Mouse (Mus musculus) forebrain, embryonic 15.5 days (tissue): ENCODE measurements around the gene Gm11992. TPM values are rescaled to one million over a fixed set of nuclear protein-coding genes. Genes with fewer than 3 reads are reported as not detected.

Source experiments
- ATAC-seq: fragments of 200-750 bp; cut with Nextera tagmentation; replicated peaks from 2 replicates; pipeline ENCODE4 v1.8.0; 2017; ENCODE audit warnings: mild to moderate bottlenecking, moderate TSS enrichment, moderate library complexity
- H3K27ac ChIP-seq: fragments of 300-500 bp; sonication (generic); replicated peaks from 2 replicates; pipeline ENCODE4 v1.5.1; 2015; ENCODE audit warnings: mild to moderate bottlenecking, inconsistent platforms
- H3K27me3 ChIP-seq: fragments of 300-500 bp; sonication (generic); 2 replicates; pipeline ENCODE4 v1.6.1; 2015; ENCODE audit warnings: inconsistent platforms
- H3K36me3 ChIP-seq: fragments of 300-500 bp; sonication (generic); 2 replicates; pipeline ENCODE4 v1.6.1; 2015; ENCODE audit warnings: mild to moderate bottlenecking, inconsistent platforms
- H3K4me1 ChIP-seq: fragments of 300-500 bp; sonication (generic); 2 replicates; pipeline ENCODE4 v1.6.1; 2015; ENCODE audit warnings: inconsistent platforms
- H3K4me2 ChIP-seq: fragments of 300-500 bp; sonication (generic); replicated peaks from 2 replicates; pipeline ENCODE4 v1.6.1; 2015; ENCODE audit warnings: mild to moderate bottlenecking, inconsistent platforms
- H3K4me3 ChIP-seq: fragments of 300-500 bp; sonication (generic); 2 replicates; pipeline ENCODE4 v1.5.1; 2015; ENCODE audit warnings: mild to moderate bottlenecking, inconsistent platforms
- H3K9ac ChIP-seq: fragments of 300-500 bp; sonication (generic); replicated peaks from 2 replicates; pipeline ENCODE4 v1.6.1; 2015; ENCODE audit warnings: mild to moderate bottlenecking, inconsistent platforms
- H3K9me3 ChIP-seq: fragments of 300-500 bp; sonication (generic); 2 replicates; pipeline ENCODE4 v1.6.1; 2016; ENCODE audit warnings: inconsistent platforms
- WGBS: fragments of 180-500 bp; shearing (Covaris S2); methylation state at CpG from one replicate; pipeline ENCODE4 v1.1.7; 2015; ENCODE audit warnings: mixed read lengths; 5-methylcytosine and 5-hydroxymethylcytosine counted together
- polyA plus RNA-seq: library from polyadenylated mRNA; unstranded; fragments of >200 nt; fragmentation: Nextera tagmentation; extraction: Ambion mirVana; gene quantifications from 2 replicates; pipeline ENCODE4 v1.2.1, GENCODE M21; 2015

Gene Gm11992
- polyA plus RNA-seq, 1 experiment from 2014 or later: 1.6 TPM

- Histone ChIP-seq H3K4me1 (peaks cover 5% of the 10 kb centered on the region; the same call in 1 of the 2 replicates), H3K36me3 (no peaks in the 10 kb centered on the region), H3K9ac (no peak overlapping the region), H3K27me3 (peaks cover 18% of the 10 kb centered on the region; the same call in 1 of the 2 replicates), H3K4me3 (no peak overlapping the region), H3K9me3 (no peaks in the 10 kb centered on the region), H3K27ac (no peak overlapping the region), H3K4me2 (no peak overlapping the region)
- 79% methylated on average over 5 of the region's 5 CpGs for whole genome bisulfite sequencing
- no peak for ATAC-seq
Observed at GRCm38 (mm10) chr11:9047044-9047443, 1.4 kb upstream of the Gm11992 start.

DNA sequence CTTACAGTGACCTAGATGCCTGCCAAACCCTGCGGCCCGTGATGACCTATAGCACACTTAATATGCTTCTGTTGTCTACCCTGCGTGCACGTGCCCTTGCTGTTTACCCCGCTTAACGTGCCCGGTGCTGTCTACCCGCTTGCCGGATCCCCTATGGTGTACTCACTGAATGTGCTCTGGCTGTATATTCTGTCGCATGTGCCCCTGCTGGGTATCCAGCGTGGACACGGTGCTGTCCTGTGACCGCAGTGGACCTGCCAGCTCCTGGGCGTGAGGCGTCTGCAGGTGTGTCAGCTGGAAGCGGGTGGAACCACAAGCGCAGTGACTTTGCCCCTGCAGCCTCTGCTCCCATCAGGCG lies 288 bp downstream of the Gm11992 start, which contains the start of gene Sun3:
Gene Sun3, minus strand, starts transcription at position 289 of the 358 bp plus-strand sequence.
- H3K36me3 ChIP-seq: no peaks in the 10 kb centered on the region
- no peak within 1 kb of the TSS for H3K27ac ChIP-seq
- H3K4me3 ChIP-seq: peak within 1 kb of the TSS; percentile 45
- peaks cover 18% of the 10 kb centered on the region; the same call in 1 of the 2 replicates for H3K27me3 ChIP-seq
- peak within 1 kb of the TSS; percentile 89 for H3K4me2 ChIP-seq
- H3K9ac ChIP-seq: no peak within 1 kb of the TSS
- ATAC-seq: peak; percentile 82
- 1% methylated on average over 18 of the region's 18 CpGs for WGBS
- no peaks in the 10 kb centered on the region for H3K9me3 ChIP-seq
- H3K4me1 ChIP-seq: peaks cover 5% of the 10 kb centered on the region; the same call in 1 of the 2 replicates

GRCm38 (mm10) chr11:9050241-9050640 lies 1.8 kb downstream of the Gm11992 start:
- Histone ChIP-seq H3K27me3 (peaks cover 18% of the 10 kb centered on the region; the same call in 1 of the 2 replicates), H3K36me3 (no peaks in the 10 kb centered on the region), H3K4me3 (no peak overlapping the region), H3K9ac (no peak overlapping the region), H3K9me3 (no peaks in the 10 kb centered on the region), H3K4me2 (no peak overlapping the region), H3K27ac (no peak overlapping the region), H3K4me1 (peaks cover 5% of the 10 kb centered on the region; the same call in 1 of the 2 replicates)
- no peak for ATAC-seq
- WGBS: 74% methylated on average over 4 of the region's 4 CpGs

GRCm38 (mm10) chr11:9051895-9052294 lies 3.5 kb downstream of the Gm11992 start:
- H3K4me2 ChIP-seq: no peak overlapping the region
- WGBS: 81% methylated on average over 2 of the region's 2 CpGs
- H3K36me3 ChIP-seq: no peaks in the 10 kb centered on the region
- H3K27ac ChIP-seq: no peak overlapping the region
- H3K4me1 ChIP-seq: peaks cover 5% of the 10 kb centered on the region; the same call in 1 of the 2 replicates
- no peak overlapping the region for H3K9ac ChIP-seq
- ATAC-seq: no peak
- H3K4me3 ChIP-seq: no peak overlapping the region
- H3K9me3 ChIP-seq: no peaks in the 10 kb centered on the region
- peaks cover 18% of the 10 kb centered on the region; the same call in 1 of the 2 replicates for H3K27me3 ChIP-seq

DNA sequence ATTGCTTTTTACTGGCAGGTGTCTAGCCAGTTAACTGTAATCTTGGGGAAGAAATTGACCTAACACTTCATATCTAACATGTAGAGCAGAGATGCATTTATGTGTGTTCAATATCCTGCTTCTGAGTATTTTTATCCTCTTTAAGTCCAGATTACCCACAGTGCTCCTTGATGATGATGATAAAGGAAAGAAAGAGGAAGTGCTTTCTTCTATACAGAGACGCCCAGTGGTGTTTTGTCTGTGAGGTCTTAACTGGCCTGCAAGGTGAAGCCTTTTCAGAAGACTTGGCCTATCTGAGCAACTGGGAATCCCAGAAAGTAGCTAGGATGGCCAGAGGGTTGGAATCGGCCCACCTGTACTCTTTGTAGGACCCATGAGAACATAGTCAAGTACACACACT lies 8.5 kb downstream of the Gm11992 start:
- H3K4me2 ChIP-seq: no peak overlapping the region
- no peaks in the 10 kb centered on the region for H3K36me3 ChIP-seq
- H3K27ac ChIP-seq: no peak overlapping the region
- H3K4me3 ChIP-seq: no peak overlapping the region
- no peaks in the 10 kb centered on the region for H3K27me3 ChIP-seq
- H3K4me1 ChIP-seq: no peaks in the 10 kb centered on the region
- WGBS: 86% methylated on average over 2 of the region's 2 CpGs
- H3K9me3 ChIP-seq: no peaks in the 10 kb centered on the region
- H3K9ac ChIP-seq: no peak overlapping the region
- ATAC-seq: no peak

DNA sequence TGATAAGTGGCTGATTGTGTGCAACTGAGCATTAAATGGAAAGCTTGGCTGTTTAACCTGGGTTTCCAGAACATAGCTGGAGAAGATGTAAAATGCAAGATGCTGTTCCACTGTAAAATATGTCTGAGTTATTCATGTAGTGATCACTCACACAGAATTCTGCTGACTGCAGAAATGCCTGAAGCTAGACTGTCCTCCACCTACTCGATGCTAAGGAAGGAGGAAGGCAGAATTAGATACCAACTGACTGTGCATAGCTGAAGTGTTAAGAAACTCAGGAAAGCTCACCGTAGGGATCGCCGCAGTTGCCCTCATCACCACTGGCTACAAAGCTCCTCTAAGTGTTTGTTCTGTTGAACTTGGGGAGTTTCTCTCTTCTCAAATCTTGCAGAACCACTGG lies 9.3 kb downstream of the Gm11992 start:
- Histone ChIP-seq H3K9me3 (no peaks in the 10 kb centered on the region), H3K27me3 (no peaks in the 10 kb centered on the region), H3K27ac (no peak overlapping the region), H3K4me1 (no peaks in the 10 kb centered on the region), H3K9ac (no peak overlapping the region), H3K36me3 (no peaks in the 10 kb centered on the region), H3K4me2 (no peak overlapping the region), H3K4me3 (no peak overlapping the region)
- 85% methylated on average over 4 of the region's 4 CpGs for WGBS
- no peak for ATAC-seq

DNA sequence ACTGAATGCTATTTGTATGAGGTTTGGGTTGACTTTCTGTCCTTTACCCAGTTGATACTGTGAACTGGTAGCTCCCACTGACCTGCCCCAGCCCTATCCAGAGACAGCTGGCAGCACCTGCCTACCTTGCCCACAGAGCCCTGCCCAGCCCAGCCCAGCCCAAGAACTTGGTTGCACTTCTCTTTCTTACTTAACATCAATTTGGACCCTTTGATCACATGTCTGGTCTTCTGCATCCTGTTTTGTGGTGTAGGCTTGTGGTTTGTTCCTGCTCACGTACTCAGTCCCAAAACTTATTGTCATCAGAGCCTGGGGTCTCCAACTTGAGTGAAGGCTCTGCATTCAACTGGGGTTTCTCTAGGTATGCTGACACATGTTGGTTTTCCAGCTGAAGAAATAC lies 11.6 kb downstream of the Gm11992 start:
- Histone ChIP-seq H3K27me3 (no peaks in the 10 kb centered on the region), H3K4me2 (no peak overlapping the region), H3K4me1 (no peaks in the 10 kb centered on the region), H3K4me3 (no peak overlapping the region), H3K36me3 (no peaks in the 10 kb centered on the region), H3K9me3 (no peaks in the 10 kb centered on the region), H3K9ac (no peak overlapping the region), H3K27ac (no peak overlapping the region)
- no peak for ATAC-seq
- WGBS: 68% methylated on average over 1 of the region's 1 CpGs

DNA sequence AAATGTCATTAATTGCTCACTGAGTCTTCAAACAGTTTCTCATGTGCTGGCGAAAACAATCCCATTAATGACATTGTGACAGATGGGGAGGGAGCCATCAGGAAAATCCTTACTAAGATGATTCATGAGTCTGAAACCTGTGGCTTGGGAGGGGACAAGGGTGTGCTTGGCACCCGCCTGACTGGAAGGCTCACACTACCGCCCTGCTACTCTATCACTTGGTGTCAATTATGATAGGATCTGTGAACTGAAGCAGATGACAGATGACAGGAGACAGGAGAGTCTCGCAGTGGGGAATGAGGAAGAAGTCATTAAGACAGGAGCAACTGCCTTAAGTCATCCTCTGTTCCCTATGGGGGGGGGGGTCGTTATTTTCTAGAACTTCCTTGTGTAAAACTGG lies 12.1 kb downstream of the Gm11992 start:
- no peaks in the 10 kb centered on the region for H3K27me3 ChIP-seq
- no peak overlapping the region for H3K4me2 ChIP-seq
- no peaks in the 10 kb centered on the region for H3K4me1 ChIP-seq
- H3K9ac ChIP-seq: no peak overlapping the region
- ATAC-seq: no peak
- 62% methylated on average over 5 of the region's 5 CpGs for WGBS
- no peak overlapping the region for H3K27ac ChIP-seq
- H3K9me3 ChIP-seq: no peaks in the 10 kb centered on the region
- no peak overlapping the region for H3K4me3 ChIP-seq
- H3K36me3 ChIP-seq: no peaks in the 10 kb centered on the region

DNA sequence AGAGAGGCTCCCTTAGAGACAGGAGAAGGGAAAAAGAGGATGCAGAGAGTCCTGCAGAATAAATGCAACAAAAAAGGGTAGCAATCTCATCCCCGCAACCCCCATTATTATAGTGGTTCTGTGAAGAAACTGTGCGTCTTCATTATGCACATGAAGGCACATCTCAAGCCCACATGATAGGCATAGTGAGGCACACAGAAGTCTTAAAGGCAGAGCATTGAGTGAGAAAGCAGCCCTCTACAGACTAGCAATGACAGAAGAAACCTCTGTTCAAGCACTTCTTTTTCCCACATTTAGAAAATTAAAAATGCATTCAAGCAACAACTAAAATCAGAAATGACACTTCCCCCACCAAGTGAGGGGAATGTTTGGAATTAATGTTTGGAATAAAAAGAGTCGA lies 28.1 kb downstream of the Gm11992 start:
- no peak overlapping the region for H3K27ac ChIP-seq
- no peak for ATAC-seq
- no peaks in the 10 kb centered on the region for H3K27me3 ChIP-seq
- no peaks in the 10 kb centered on the region for H3K36me3 ChIP-seq
- H3K9me3 ChIP-seq: no peaks in the 10 kb centered on the region
- no peak overlapping the region for H3K9ac ChIP-seq
- no peaks in the 10 kb centered on the region for H3K4me1 ChIP-seq
- 97% methylated on average over 3 of the region's 3 CpGs for WGBS
- H3K4me2 ChIP-seq: no peak overlapping the region
- no peak overlapping the region for H3K4me3 ChIP-seq

DNA sequence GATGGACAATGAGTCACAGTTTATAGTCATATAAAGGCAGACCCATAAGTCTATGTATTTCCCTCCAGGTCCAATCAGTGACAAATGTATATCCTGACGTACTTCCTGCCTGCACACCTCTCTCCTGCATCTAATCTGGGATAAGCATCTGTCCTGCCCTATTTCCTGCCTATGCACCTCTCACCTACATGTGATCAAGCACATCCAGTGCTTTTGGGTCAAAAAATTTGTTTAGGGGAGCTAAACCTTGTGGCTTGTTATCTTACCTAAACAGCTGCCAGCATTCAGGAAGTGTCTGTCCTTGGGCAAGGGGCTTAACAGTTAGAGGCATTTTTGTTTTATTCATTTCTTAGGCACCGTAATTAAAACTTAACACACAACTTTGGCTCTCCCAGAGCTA lies 64.8 kb downstream of the Gm11992 start:
- H3K27me3 ChIP-seq: peaks cover 9% of the 10 kb centered on the region
- H3K36me3 ChIP-seq: no peaks in the 10 kb centered on the region
- peaks cover 9% of the 10 kb centered on the region for H3K4me1 ChIP-seq
- H3K9ac ChIP-seq: no peak overlapping the region
- no peak for ATAC-seq
- H3K9me3 ChIP-seq: no peaks in the 10 kb centered on the region
- no peak overlapping the region for H3K4me2 ChIP-seq
- no peak overlapping the region for H3K27ac ChIP-seq
- 77% methylated on average over 2 of the region's 2 CpGs for WGBS
- H3K4me3 ChIP-seq: no peak overlapping the region

DNA sequence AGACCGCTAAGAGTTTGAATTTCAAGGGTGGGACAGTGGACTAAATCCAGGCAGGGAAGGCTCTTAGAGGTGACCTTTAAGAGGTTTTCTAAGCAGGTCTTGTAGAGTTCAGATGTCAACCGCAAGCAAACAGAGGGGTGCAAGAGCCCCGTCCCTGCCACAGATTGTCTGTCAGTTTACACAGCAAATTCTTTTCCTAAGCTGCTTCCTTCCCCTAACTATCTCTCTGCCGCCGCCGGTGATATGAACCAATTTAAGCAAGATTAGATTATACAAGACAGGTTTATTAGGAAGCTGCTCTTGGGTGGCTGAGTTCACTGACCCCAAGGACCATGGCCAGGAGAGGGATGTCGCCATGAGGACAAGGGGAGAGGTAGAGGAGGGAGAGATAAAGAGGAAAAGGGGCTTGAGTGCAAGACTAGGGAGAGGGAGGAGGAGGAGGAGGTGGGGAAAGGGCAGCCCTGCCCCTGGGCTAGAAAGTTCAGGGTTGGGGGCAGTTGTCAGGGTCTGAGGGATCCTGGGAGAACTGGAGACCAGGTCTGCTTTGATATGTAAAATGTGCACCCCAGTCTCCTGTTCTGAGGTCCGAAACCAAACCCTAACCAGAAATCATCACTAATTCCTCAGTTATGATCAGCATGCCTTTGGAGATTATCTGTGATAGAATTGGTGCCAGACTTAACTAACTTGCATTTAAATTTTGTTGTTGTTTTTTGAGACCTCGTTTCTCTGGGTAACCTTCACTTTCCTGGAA lies 67.2 kb downstream of the Gm11992 start:
- WGBS: 17% methylated on average over 9 of the region's 9 CpGs
- Histone ChIP-seq H3K36me3 (no peaks in the 10 kb centered on the region), H3K4me1 (peaks cover 25% of the 10 kb centered on the region), H3K27me3 (peaks cover 20% of the 10 kb centered on the region), H3K4me3 (no peak overlapping the region), H3K9me3 (no peaks in the 10 kb centered on the region), H3K27ac (no peak overlapping the region), H3K4me2 (no peak overlapping the region), H3K9ac (no peak overlapping the region)
- no peak for ATAC-seq

- H3K9me3 ChIP-seq: no peaks in the 10 kb centered on the region
- H3K9ac ChIP-seq: no peak overlapping the region
- ATAC-seq: no peak
- no peak overlapping the region for H3K4me3 ChIP-seq
- H3K36me3 ChIP-seq: no peaks in the 10 kb centered on the region
- peaks cover 20% of the 10 kb centered on the region for H3K27me3 ChIP-seq
- H3K27ac ChIP-seq: no peak overlapping the region
- peaks cover 25% of the 10 kb centered on the region for H3K4me1 ChIP-seq
- 2% methylated on average over 10 of the region's 10 CpGs for WGBS
- no peak overlapping the region for H3K4me2 ChIP-seq
Observed at GRCm38 (mm10) chr11:9116121-9116520, 67.7 kb downstream of the Gm11992 start.

DNA sequence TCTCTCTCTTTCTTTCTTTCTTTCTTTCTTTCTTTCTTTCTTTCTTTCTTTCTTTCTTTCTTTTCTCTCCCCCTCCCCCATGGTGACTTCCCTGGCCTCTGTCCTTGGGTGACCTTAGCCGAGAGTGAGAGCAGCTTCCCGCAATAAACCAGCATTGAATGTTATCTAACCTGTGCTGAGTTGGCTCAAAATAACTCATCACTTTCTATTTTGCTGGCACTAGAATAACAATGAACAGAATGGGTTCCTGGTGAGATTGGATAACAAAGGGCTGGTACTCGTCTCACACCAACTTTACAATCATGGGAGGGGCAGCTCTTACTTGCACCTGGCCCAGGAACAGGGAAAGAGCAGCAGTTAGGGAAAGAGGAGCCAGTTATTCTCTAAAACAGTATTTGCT lies 68.5 kb downstream of the Gm11992 start:
- WGBS: 5% methylated on average over 3 of the region's 3 CpGs
- ATAC-seq: no peak
- Histone ChIP-seq H3K4me3 (no peak overlapping the region), H3K9me3 (no peaks in the 10 kb centered on the region), H3K9ac (no peak overlapping the region), H3K27me3 (peaks cover 20% of the 10 kb centered on the region), H3K27ac (no peak overlapping the region), H3K36me3 (no peaks in the 10 kb centered on the region), H3K4me2 (no peak overlapping the region), H3K4me1 (peaks cover 25% of the 10 kb centered on the region)
